Mouse (Mus musculus) gastrocnemius, adult 2 months (tissue): ENCODE results near the gene Phf7. TPM values are rescaled to one million over a fixed set of nuclear protein-coding genes. Genes with fewer than 3 reads are reported as not detected.

ENCODE experiments used
- DNase-seq: peaks from one replicate; pipeline ENCODE4 v3.0.0; 2022
- H3K27ac ChIP-seq: fragments of 200-600 bp; 2 replicates; pipeline ENCODE4 v1.8.1; 2022; ENCODE audit warnings: mild to moderate bottlenecking
- H3K4me3 ChIP-seq: fragments of 200-600 bp; 2 replicates; pipeline ENCODE4 v1.8.1; 2022; ENCODE audit warnings: mild to moderate bottlenecking, moderate library complexity
- CTCF ChIP-seq: fragments of 200-600 bp; IDR thresholded peaks from 2 replicates; pipeline ENCODE4 v1.8.1; 2022; ENCODE audit warnings: antibody characterized with exemption, mild to moderate bottlenecking, moderate library complexity
- intact Hi-C: fragments of 180-260 bp; cut with DNase I; formaldehyde crosslinking; loops from one replicate; pipeline ENCODE4 v1.15.1; 2025
- total RNA-seq, 2 experiments: library from RNA; stranded (reverse); gene quantifications; 2 replicates each; pipeline ENCODE4 v1.2.3; 2021

Gene Phf7
- total RNA-seq, 2 experiments from 2014 or later, result 7.3 to 8.9 TPM

- no peak for DNase-seq
- intact Hi-C loops, result no loop called here
- H3K27ac ChIP-seq, result peak overlapping the region; percentile 56
- no peak for TF ChIP-seq CTCF
- H3K4me3 ChIP-seq, result no peak overlapping the region
Observed at GRCm38 (mm10) chr14:31226978-31227377, 24.1 kb downstream of the Phf7 start.

- peak; percentile 64 for TF ChIP-seq CTCF
- peak; percentile 68 for DNase-seq
- Histone ChIP-seq H3K4me3 (peak within 1 kb of the TSS; percentile 65), H3K27ac (peak within 1 kb of the TSS; percentile 74)
- intact Hi-C loops, result no loop called here
Observed at GRCm38 (mm10) chr14:31217666-31218065, 33.5 kb downstream of the Phf7 start, which contains the start of gene Sema3g. TSS of gene Sema3g (plus strand) at chr14:31217860.

GRCm38 (mm10) chr14:31216846-31217245, 34.3 kb downstream of the Phf7 start, which contains the start of gene Nisch:
TSS of gene Nisch (minus strand) at chr14:31216946.
- H3K27ac ChIP-seq, result peak within 1 kb of the TSS; percentile 74
- intact Hi-C loops, result no loop called here
- DNase-seq, result no peak
- H3K4me3 ChIP-seq, result peak within 1 kb of the TSS; percentile 65
- no peak for TF ChIP-seq CTCF

GRCm38 (mm10) chr14:31215157-31216002, 35.7 kb downstream of the Phf7 start:
- peak; percentile 63 for DNase-seq
- intact Hi-C loops, result loop anchor here (1.0 kb wide), 1 partner anchor 19 kb away; no protein-coding TSS in a partner anchor
- peak; percentile 87 for TF ChIP-seq CTCF
- H3K27ac ChIP-seq, result peak overlapping the region; percentile 28; the same call in 1 of the 2 replicates
- peak overlapping the region; percentile 23; the same call in 1 of the 2 replicates for H3K4me3 ChIP-seq

- no peak overlapping the region for H3K4me3 ChIP-seq
- no peak for TF ChIP-seq CTCF
- DNase-seq, result no peak
- no peak overlapping the region for H3K27ac ChIP-seq
- intact Hi-C loops, result loop anchor here (1.0 kb wide), 1 partner anchor 20 kb away; no protein-coding TSS in a partner anchor
Observed at GRCm38 (mm10) chr14:31214684-31215083, 36.4 kb downstream of the Phf7 start.

GRCm38 (mm10) chr14:31213868-31214267, 37.2 kb downstream of the Phf7 start:
- intact Hi-C loops, result no loop called here
- H3K27ac ChIP-seq, result no peak overlapping the region
- H3K4me3 ChIP-seq, result no peak overlapping the region
- no peak for TF ChIP-seq CTCF
- no peak for DNase-seq

- H3K27ac ChIP-seq, result no peak overlapping the region
Observed at GRCm38 (mm10) chr14:31212499-31212898, 38.6 kb downstream of the Phf7 start.

GRCm38 (mm10) chr14:31211854-31212253, 39.3 kb downstream of the Phf7 start:
- intact Hi-C loops, result no loop called here
- Histone ChIP-seq H3K4me3 (no peak overlapping the region), H3K27ac (no peak overlapping the region)
- no peak for DNase-seq
- TF ChIP-seq CTCF, result no peak

More at GRCm38 (mm10) chr14:31212499-31212898, 38.6 kb downstream of the Phf7 start:
- TF ChIP-seq CTCF, result no peak
- DNase-seq, result no peak
- no peak overlapping the region for H3K4me3 ChIP-seq
- intact Hi-C loops, result no loop called here

- H3K4me3 ChIP-seq, result no peak overlapping the region
- peak overlapping the region; percentile 53; the same call in 1 of the 2 replicates for H3K27ac ChIP-seq
- TF ChIP-seq CTCF, result no peak
- DNase-seq, result no peak
- intact Hi-C loops, result loop anchor here (5.0 kb wide), 1 partner anchor 43 kb away; the partner anchor contains the start of genes Bap1 and Phf7
Observed at GRCm38 (mm10) chr14:31209133-31209557, 42.0 kb downstream of the Phf7 start.

- TF ChIP-seq CTCF, result no peak
- no peak for DNase-seq
- intact Hi-C loops, result loop anchor here (5.0 kb wide), 1 partner anchor 44 kb away; the partner anchor contains the start of genes Bap1 and Phf7
- peak within 1 kb of the TSS; percentile 86 for H3K4me3 ChIP-seq
- H3K27ac ChIP-seq, result peak within 1 kb of the TSS; percentile 95
Observed at GRCm38 (mm10) chr14:31208084-31208483, 43.0 kb downstream of the Phf7 start, which contains the start of gene Tnnc1. TSS of gene Tnnc1 (plus strand) at chr14:31208312.

GRCm38 (mm10) chr14:31207070-31207830, 43.9 kb downstream of the Phf7 start:
- peak overlapping the region; percentile 86 for H3K4me3 ChIP-seq
- intact Hi-C loops, result loop anchor here (5.0 kb wide), 1 partner anchor 45 kb away; the partner anchor contains the start of genes Bap1 and Phf7
- TF ChIP-seq CTCF, result no peak
- DNase-seq, result no peak
- H3K27ac ChIP-seq, result peak overlapping the region; percentile 95

GRCm38 (mm10) chr14:31206472-31206981, 44.6 kb downstream of the Phf7 start:
- no peak for TF ChIP-seq CTCF
- H3K27ac ChIP-seq, result peak overlapping the region; percentile 95
- H3K4me3 ChIP-seq, result peak overlapping the region; percentile 86
- peak; percentile 98 for DNase-seq
- intact Hi-C loops, result loop anchor here (5.0 kb wide), 1 partner anchor 46 kb away; the partner anchor contains the start of genes Bap1 and Phf7
